Mouse (Mus musculus) lung, postnatal 0 days (tissue): ENCODE data around the gene Tbc1d22a.

ENCODE experiments used
- CTCF ChIP-seq: IDR thresholded peaks from 2 replicates; pipeline ENCODE4 v1.5.1; 2016; ENCODE audit warnings: antibody characterized with exemption, mild to moderate bottlenecking
- EP300 ChIP-seq: IDR thresholded peaks from 2 replicates; pipeline ENCODE4 v1.6.1; 2016; ENCODE audit warnings: antibody characterized with exemption, mild to moderate bottlenecking, control low read depth

- TF ChIP-seq CTCF (no peak), EP300 (no peak)
Observed at GRCm38 (mm10) chr15:86224972-86225551, 10.8 kb downstream of the Tbc1d22a start.
